Mouse (Mus musculus) adrenal gland, postnatal 10 days (tissue): ENCODE data around the gene Gm29427. TPM values are rescaled to one million over a fixed set of nuclear protein-coding genes. Genes with fewer than 3 reads are reported as not detected.

Experiments used
- DNase-seq: peaks from one replicate; pipeline ENCODE4 v3.0.0; 2021; ENCODE audit warnings: mixed read lengths
- long read RNA-seq, 2 experiments: library from polyadenylated mRNA; stranded (forward); transcript quantifications; one replicate each; pipeline ENCODE4 v2.0.0; 2021
- total RNA-seq, 2 experiments: library from RNA; stranded (reverse); gene quantifications; 2 replicates each; pipeline ENCODE4 v1.2.3; 2021

The Gm29427 gene
- total RNA-seq, result not detected
- long read RNA-seq, experiment 1, result 0 reads
- long read RNA-seq, experiment 2, result 0 reads

GRCm38 (mm10) chr1:130715561-130716217, at the start of gene Gm29427:
TSS of gene Gm29427 (minus strand) at chr1:130715799.
- DNase-seq, result peak; percentile 93

DNA sequence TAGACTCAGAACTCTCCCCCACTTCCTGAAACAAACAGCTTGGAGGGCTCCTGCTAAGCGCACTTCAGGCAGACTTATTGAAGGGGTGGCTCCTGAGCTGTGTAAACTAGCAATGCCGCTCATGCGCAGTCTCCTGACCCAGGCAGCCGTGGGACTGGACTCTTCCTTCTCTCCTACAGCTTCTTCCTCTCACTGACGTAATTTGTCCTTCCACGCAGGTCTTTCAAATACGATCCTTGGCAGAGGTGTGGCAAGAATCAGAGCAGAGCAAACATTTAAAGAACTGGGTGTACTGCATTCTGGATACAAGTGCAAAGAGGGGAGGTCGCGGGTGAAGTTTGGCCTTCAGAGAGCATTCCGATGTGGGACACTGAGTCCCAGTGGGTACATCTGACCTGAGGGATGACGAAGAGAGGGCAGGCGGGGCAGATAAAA, 48.4 kb upstream of the Gm29427 start:
- DNase-seq, result no peak

GRCm38 (mm10) chr1:130762045-130762760, 46.6 kb upstream of the Gm29427 start:
- DNase-seq, result no peak

DNA sequence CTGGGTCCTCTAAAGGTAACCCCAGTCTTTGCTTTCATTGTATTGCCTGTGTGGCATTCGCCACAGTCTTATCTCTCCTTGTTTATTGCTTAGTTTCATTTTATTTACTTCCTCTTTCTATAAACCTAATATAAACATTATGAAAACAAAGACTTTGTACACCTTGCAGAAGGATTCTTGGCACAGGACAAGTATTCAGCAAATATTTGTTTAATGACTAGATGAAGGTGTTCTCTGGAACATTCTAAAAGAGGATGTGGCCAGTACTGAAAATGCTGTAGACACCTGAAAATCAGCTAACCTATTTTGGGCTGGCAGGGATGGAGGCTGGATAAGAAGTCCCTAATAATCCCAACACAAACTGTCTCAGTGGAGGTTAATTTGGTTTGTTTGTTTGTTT, 46.0 kb upstream of the Gm29427 start:
- DNase-seq, result no peak

GRCm38 (mm10) chr1:130759689-130760088, 44.1 kb upstream of the Gm29427 start:
- DNase-seq, result no peak

- no peak for DNase-seq
These were observed 31.2 kb upstream of the Gm29427 start for GRCm38 (mm10) chr1:130746819-130747218.

DNA sequence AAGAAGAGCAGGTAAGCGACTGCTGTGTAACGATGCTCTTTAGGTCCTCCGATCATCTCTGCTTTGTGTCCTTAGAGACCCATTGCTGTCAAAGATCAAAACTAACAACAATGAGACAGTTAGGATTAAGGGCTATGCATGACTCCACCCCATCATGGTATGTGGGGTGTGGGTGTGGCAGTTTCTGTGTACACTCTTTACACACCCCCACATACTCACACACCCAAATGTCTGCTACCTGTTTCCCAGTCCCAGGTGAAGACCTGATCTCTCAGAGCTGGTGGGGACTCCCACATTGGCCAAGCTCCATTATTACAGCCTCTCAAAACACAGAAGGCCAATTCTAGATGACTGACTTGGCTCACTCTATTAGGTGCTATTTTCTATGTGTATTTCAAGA, 30.0 kb upstream of the Gm29427 start:
- no peak for DNase-seq

- no peak for DNase-seq
These were observed 29.4 kb upstream of the Gm29427 start for GRCm38 (mm10) chr1:130744961-130745360.

DNA sequence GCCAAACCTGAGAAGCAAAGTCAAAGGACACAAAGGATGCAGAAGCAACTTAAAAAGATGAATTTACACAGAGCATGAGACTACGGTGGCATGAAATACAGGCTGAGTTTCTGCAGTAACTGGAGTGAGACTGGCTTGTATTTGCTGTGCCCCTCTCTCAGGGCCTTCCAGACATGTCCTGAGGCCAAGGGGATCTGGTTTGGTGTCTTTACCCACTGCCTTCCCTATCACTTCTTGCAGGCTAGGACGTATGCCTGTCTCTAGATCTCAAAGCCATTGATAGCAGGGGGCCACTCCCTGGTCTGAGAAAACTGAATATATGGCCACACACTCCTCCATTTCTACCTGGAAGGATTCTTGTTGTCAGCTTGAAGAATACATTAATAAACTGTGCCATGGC, 28.6 kb upstream of the Gm29427 start:
- DNase-seq, result no peak

DNA sequence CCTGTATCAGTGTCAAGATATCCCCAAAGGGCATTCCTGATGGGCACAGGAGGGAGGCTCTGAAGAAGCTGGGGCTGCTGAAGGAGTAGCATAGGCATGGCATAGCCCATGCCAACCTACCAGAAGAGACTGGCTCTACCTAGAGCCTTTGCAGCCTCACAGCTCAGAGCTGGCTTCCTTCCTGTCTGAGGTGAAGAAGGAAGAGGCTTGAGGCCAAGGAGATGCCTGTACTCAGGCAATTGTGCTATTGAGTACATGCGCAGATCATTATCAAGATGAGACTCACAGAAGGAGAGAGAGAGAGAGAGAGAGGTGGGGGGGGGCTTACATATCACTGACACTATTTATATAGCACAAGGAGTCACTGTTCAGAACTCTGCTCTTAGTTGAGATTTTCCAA, 28.2 kb upstream of the Gm29427 start:
- DNase-seq, result no peak

GRCm38 (mm10) chr1:130742201-130742600, 26.6 kb upstream of the Gm29427 start:
- no peak for DNase-seq

DNA sequence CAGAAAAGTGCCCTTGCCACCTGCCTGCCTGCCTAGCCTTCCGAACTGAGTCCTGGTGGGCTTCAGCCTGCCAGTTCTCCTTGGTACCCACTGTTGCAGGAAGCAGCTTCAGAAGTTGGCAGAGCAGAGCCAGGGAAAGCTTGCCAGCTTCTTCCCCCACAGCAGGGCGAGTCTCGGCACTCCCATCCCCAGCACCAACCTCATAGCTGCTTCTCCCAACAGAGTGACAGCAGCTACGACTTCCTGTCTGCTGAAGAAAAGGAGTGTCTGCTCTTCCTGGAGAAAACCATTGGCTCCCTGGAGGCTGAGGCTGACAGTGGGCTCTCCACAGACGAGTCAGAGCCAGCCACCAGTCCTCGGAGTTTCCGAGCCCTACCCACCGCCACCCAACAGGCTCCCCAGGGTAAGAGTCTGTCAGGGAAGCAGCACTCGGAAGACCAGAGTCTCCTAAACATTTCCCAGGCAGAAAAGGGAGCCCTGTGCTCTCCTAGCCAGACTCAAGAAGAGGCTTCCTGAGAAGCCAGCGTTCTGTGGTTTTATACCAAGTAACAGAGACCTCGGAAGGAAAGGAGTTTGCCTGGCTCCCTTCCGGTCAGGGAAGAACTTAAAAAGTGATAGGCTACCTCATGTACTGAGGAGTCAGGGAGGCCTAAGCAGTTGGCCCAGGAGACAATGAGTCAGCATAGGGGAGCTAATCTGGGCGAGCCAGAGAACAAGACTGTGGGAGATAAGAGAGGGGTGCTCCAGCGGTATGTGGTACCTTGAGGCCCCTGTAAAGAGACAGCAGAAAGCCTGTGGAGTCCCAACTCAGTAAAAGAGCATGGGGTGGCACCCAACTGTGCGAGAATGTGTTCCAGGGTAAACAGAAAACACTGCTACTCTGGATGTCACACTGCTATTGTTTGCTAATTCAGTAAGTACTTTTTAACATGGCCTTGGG, 25.5 kb upstream of the Gm29427 start:
- no peak for DNase-seq

- peak; percentile 57 for DNase-seq
These were observed 24.6 kb upstream of the Gm29427 start for GRCm38 (mm10) chr1:130740227-130740648.

- DNase-seq, result no peak
These were observed 24.0 kb upstream of the Gm29427 start for GRCm38 (mm10) chr1:130739636-130740035.

- DNase-seq, result no peak
These were observed 23.0 kb upstream of the Gm29427 start for GRCm38 (mm10) chr1:130738551-130739106.

- no peak for DNase-seq
These were observed 22.3 kb upstream of the Gm29427 start for GRCm38 (mm10) chr1:130737916-130738315.

- DNase-seq, result peak; percentile 33
These were observed 21.8 kb upstream of the Gm29427 start for GRCm38 (mm10) chr1:130737411-130737881.

GRCm38 (mm10) chr1:130734852-130735251, 19.3 kb upstream of the Gm29427 start:
- DNase-seq, result no peak

GRCm38 (mm10) chr1:130734452-130734851, 18.9 kb upstream of the Gm29427 start:
- no peak for DNase-seq

DNA sequence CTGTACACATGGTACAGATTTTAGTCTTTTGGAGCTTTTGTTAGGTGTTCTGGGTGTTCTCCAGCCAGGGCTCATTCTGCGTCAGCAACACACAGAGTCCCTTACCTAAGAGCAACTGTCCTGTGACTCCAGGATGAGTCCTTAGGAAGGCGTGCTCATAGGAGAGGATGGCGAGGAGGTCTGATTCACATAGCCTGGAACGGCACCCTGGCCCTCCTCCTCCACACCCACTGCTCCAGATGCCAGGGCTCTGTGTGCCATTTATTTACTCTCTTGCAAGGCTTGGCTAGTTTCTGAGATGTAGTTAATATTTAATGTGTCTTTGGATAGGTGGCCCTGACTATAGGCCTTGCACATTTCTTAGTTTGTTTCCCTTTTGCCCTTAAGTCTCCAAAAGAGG, 18.1 kb upstream of the Gm29427 start:
- DNase-seq, result no peak

GRCm38 (mm10) chr1:130732706-130733658, 17.4 kb upstream of the Gm29427 start:
- DNase-seq, result no peak
